Mouse (Mus musculus) heart, embryonic 10.5 days (tissue): ENCODE results near the gene Hist1h1t. TPM values are rescaled to one million over a fixed set of nuclear protein-coding genes. Genes with fewer than 3 reads are reported as not detected.
A peak's percentile ranks its signal among the peaks of the same experiment; 100 is the strongest.
"Not testable (repeated sequence)": the region's sequence is repeated elsewhere in the genome, so short reads cannot be mapped to it uniquely, and the experiment has no call there.

Experiments
- DNase-seq: peaks from one replicate; pipeline ENCODE4 v3.0.0-alpha.2; 2017; ENCODE audit warnings: low spot score
- H3K27ac ChIP-seq: fragments of 300-500 bp; sonication (generic); 2 replicates; pipeline ENCODE4 v1.5.1; 2016; ENCODE audit warnings: mild to moderate bottlenecking
- H3K27me3 ChIP-seq: fragments of 300-500 bp; sonication (generic); 2 replicates; pipeline ENCODE4 v1.6.1; 2016; ENCODE audit warnings: mild to moderate bottlenecking; ENCODE audit not compliant: poor library complexity, insufficient read depth, severe bottlenecking
- H3K36me3 ChIP-seq: fragments of 300-500 bp; sonication (generic); 2 replicates; pipeline ENCODE4 v1.6.1; 2016; ENCODE audit warnings: mild to moderate bottlenecking, moderate library complexity
- H3K4me1 ChIP-seq: fragments of 300-500 bp; sonication (generic); 2 replicates; pipeline ENCODE4 v1.6.1; 2016; ENCODE audit warnings: mild to moderate bottlenecking
- H3K4me3 ChIP-seq: fragments of 300-500 bp; sonication (generic); 2 replicates; pipeline ENCODE4 v1.5.1; 2016; ENCODE audit warnings: mild to moderate bottlenecking, moderate library complexity
- H3K9me3 ChIP-seq: fragments of 300-500 bp; sonication (generic); 2 replicates; pipeline ENCODE4 v1.6.1; 2016; ENCODE audit warnings: mild to moderate bottlenecking, moderate library complexity
- WGBS: fragments of 180-500 bp; shearing (Covaris S2); methylation state at CpG from one replicate; pipeline ENCODE4 v1.1.7; 2016; 5-methylcytosine and 5-hydroxymethylcytosine counted together
- polyA plus RNA-seq: library from polyadenylated mRNA; unstranded; fragments of >200 nt; fragmentation: Nextera tagmentation; extraction: Ambion mirVana; gene quantifications from 2 replicates; pipeline ENCODE4 v1.2.1, GENCODE M21; 2016

The Hist1h1t gene
- polyA plus RNA-seq, 1 experiment from 2014 or later = 0.24 TPM

GRCm38 (mm10) chr13:23705751-23706356, 10.2 kb downstream of the Hist1h1t start:
- H3K27me3 ChIP-seq = no peaks in the 10 kb centered on the region
- H3K36me3 ChIP-seq = no peaks in the 10 kb centered on the region
- WGBS = 78% methylated on average over 7 of the region's 7 CpGs
- H3K27ac ChIP-seq = 0 out of 2 replicates have a peak overlapping the region, but pooled peaks have one; percentile 22
- H3K4me1 ChIP-seq = peaks cover 29% of the 10 kb centered on the region
- DNase-seq = peak; percentile 50
- no peaks in the 10 kb centered on the region for H3K9me3 ChIP-seq
- no peak overlapping the region for H3K4me3 ChIP-seq

DNA sequence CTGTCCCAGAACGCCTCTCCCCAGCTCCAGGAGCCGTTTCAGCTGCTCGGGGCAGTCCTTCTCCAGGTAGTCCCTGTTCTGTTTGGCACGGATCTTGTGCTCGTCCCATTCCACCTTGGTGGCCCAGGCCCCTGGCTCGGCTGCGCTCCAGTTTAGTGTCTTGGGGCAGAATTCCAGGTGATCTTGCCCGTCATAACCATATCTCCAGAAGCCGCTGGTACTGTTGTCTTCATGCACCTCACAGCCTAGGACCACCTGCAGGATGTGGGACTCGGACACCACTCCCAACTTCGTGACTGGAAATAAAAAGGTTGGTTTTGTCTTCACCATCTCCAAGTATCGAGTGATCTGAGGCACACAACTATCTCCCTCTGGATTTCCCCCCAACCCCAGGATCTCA, 11.2 kb downstream of the Hist1h1t start:
- H3K36me3 ChIP-seq = no peaks in the 10 kb centered on the region
- no peaks in the 10 kb centered on the region for H3K9me3 ChIP-seq
- 90% methylated on average over 12 of the region's 12 CpGs for WGBS
- H3K27ac ChIP-seq = no peak overlapping the region
- no peak for DNase-seq
- no peak overlapping the region for H3K4me3 ChIP-seq
- H3K27me3 ChIP-seq = no peaks in the 10 kb centered on the region
- H3K4me1 ChIP-seq = peaks cover 28% of the 10 kb centered on the region

GRCm38 (mm10) chr13:23708041-23708440, 12.4 kb downstream of the Hist1h1t start:
- H3K4me1 ChIP-seq = peaks cover 28% of the 10 kb centered on the region
- H3K9me3 ChIP-seq = no peaks in the 10 kb centered on the region
- DNase-seq = no peak
- 74% methylated on average over 4 of the region's 4 CpGs for WGBS
- H3K36me3 ChIP-seq = no peaks in the 10 kb centered on the region
- no peak overlapping the region for H3K4me3 ChIP-seq
- no peaks in the 10 kb centered on the region for H3K27me3 ChIP-seq
- peak overlapping the region; percentile 26; the same call in 1 of the 2 replicates for H3K27ac ChIP-seq

- Histone ChIP-seq H3K36me3 (no peaks in the 10 kb centered on the region), H3K4me1 (peaks cover 28% of the 10 kb centered on the region), H3K4me3 (no peak overlapping the region), H3K27ac (peak overlapping the region; percentile 26), H3K9me3 (no peaks in the 10 kb centered on the region), H3K27me3 (no peaks in the 10 kb centered on the region)
- 54% methylated on average over 4 of the region's 4 CpGs for WGBS
- DNase-seq = no peak
Measured at GRCm38 (mm10) chr13:23708654-23709053, 13.0 kb downstream of the Hist1h1t start.

DNA sequence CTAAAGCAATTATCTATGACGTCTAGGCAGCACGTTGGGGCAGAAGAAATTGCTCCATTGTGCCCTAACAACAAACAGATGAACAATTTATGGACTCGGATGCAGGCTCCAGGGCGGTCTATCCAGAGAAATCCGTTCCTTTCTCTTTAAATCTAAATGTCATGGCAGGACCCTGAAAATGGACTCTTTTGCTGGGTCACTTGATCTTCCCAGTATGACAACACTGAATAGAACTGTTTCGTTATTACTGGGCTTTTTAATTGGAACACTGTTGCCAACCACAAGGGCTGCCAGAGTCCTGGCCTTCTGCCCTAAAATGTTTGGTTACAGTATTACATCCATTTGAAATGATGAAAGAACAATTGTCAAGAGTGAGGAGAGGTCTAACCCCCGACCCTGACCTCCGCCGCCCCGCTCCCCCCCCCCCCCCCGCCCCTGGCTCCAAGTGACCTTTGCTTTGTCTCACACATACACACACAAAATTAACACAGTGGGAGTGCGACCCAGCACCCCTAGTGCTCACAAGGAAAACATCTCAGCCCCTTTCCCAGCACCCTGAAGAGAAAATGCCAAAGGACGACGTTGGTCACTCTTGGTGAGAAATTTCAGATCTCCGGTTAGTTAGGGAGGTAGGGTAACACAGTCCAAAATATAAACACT, 14.2 kb downstream of the Hist1h1t start:
- Histone ChIP-seq H3K27me3 (no peaks in the 10 kb centered on the region), H3K9me3 (no peaks in the 10 kb centered on the region), H3K27ac (peak overlapping the region; percentile 80), H3K4me3 (peak overlapping the region; percentile 61), H3K4me1 (peaks cover 28% of the 10 kb centered on the region), H3K36me3 (no peaks in the 10 kb centered on the region)
- 29% methylated on average over 15 of the region's 15 CpGs for whole genome bisulfite sequencing
- DNase-seq = no peak

- WGBS = 1% methylated on average over 17 of the region's 17 CpGs
- no peak for DNase-seq
- Histone ChIP-seq H3K27ac (peak within 1 kb of the TSS; percentile 80), H3K36me3 (no peaks in the 10 kb centered on the region), H3K4me3 (peak within 1 kb of the TSS; percentile 61), H3K27me3 (no peaks in the 10 kb centered on the region), H3K4me1 (peaks cover 28% of the 10 kb centered on the region), H3K9me3 (no peaks in the 10 kb centered on the region)
Measured at GRCm38 (mm10) chr13:23710374-23711089, 14.9 kb downstream of the Hist1h1t start, which contains the start of gene Hfe. Hfe (minus strand) TSS chr13:23710854.

GRCm38 (mm10) chr13:23716261-23717042, 20.8 kb downstream of the Hist1h1t start:
- no peak for DNase-seq

DNA sequence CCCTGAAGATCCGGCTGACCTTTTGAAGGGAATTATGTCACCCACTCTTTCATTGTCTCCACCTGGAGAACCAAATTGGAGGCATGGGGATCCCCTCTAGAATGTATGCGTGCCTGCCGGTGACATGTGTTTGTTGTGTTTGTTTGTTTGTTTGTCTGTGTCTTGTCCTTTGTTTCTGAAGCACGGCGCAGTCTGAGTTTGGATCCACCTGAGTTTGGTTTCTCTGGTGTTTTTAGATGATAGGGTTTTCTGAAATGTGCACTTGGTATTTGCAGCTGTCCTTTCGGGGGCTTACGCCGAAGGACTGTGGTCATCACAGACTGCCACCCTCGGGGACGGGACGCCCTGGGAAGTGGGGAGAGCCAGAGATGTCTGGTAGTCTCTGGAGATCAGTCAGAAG, 21.6 kb downstream of the Hist1h1t start:
- no peak overlapping the region for H3K4me3 ChIP-seq
- H3K4me1 ChIP-seq = peaks cover 3% of the 10 kb centered on the region; the same call in 1 of the 2 replicates
- DNase-seq = no peak
- no peaks in the 10 kb centered on the region for H3K9me3 ChIP-seq
- no peak overlapping the region for H3K27ac ChIP-seq
- no peaks in the 10 kb centered on the region for H3K36me3 ChIP-seq
- WGBS = 36% methylated on average over 11 of the region's 11 CpGs
- no peaks in the 10 kb centered on the region for H3K27me3 ChIP-seq

More at GRCm38 (mm10) chr13:23716261-23717042, 20.8 kb downstream of the Hist1h1t start:
- H3K36me3 ChIP-seq = no peaks in the 10 kb centered on the region
- WGBS = 61% methylated on average over 5 of the region's 5 CpGs
- peaks cover 3% of the 10 kb centered on the region; the same call in 1 of the 2 replicates for H3K4me1 ChIP-seq
- H3K27ac ChIP-seq = no peak overlapping the region
- H3K27me3 ChIP-seq = no peaks in the 10 kb centered on the region
- no peak overlapping the region for H3K4me3 ChIP-seq
- H3K9me3 ChIP-seq = no peaks in the 10 kb centered on the region

DNA sequence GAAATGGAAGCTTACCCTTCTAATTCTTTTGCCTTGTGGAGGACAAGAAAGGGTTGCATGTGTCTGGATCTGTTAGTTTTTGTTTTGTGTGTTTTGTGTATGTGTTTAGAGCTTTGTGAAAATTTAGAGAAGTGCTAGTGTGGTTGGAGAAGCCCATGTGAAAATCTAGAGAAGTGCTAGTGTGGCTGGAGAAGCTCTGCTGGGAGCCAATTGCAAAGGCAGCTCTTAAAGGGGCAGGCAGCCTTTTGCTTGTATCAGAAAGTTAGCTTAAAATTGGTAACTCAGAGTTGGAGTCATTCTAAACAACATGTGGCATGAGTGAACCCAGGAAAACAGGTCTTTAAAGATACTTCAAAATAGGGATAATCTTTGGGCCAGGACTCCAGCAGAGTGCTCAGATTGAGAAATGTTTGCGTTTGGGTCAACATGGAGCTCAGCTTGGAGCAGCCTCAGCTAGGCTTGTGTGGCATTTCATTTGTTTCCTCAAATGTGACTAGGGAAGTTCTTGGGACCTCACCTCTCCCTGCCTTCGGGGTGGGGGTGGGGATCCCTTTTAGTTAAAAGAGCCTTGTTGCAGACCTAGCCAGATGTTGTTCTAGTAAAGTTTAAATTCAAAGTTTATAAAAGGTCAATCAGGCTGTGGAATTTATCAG, 22.1 kb downstream of the Hist1h1t start:
- not testable (repeated sequence) for H3K4me1 ChIP-seq, H3K27ac ChIP-seq, H3K9me3 ChIP-seq, H3K27me3 ChIP-seq, H3K36me3 ChIP-seq, H3K4me3 ChIP-seq, DNase-seq
- 11% methylated on average over 2 of the region's 2 CpGs for WGBS

GRCm38 (mm10) chr13:23724239-23724638, 28.6 kb downstream of the Hist1h1t start:
- 42% methylated on average over 4 of the region's 4 CpGs for WGBS
- H3K9me3 ChIP-seq = no peaks in the 10 kb centered on the region
- H3K4me1 ChIP-seq = peaks cover 15% of the 10 kb centered on the region
- no peak for DNase-seq
- peak overlapping the region; percentile 73; the same call in 1 of the 2 replicates for H3K27ac ChIP-seq
- no peaks in the 10 kb centered on the region for H3K36me3 ChIP-seq
- no peak overlapping the region for H3K4me3 ChIP-seq
- H3K27me3 ChIP-seq = no peaks in the 10 kb centered on the region

- no peak overlapping the region for H3K4me3 ChIP-seq
- H3K36me3 ChIP-seq = no peaks in the 10 kb centered on the region
- no peak for DNase-seq
- H3K9me3 ChIP-seq = no peaks in the 10 kb centered on the region
- H3K27ac ChIP-seq = peak overlapping the region; percentile 73; the same call in 1 of the 2 replicates
- WGBS = 63% methylated on average over 1 of the region's 1 CpGs
- H3K27me3 ChIP-seq = no peaks in the 10 kb centered on the region
- H3K4me1 ChIP-seq = peaks cover 15% of the 10 kb centered on the region
Measured at GRCm38 (mm10) chr13:23725213-23725612, 29.6 kb downstream of the Hist1h1t start.
